Mouse (Mus musculus) MEL-GATA-1-ER (cell line): Measurements from ENCODE around the gene Spata25.

Source experiments
- DNase-seq: peaks from one replicate; pipeline ENCODE4 v3.0.0-alpha.2; 2012; ENCODE audit warnings: low read depth; ENCODE audit errors: extremely low read depth

The Spata25 gene

GRCm38 (mm10) chr2:164784869-164785420, 43.4 kb downstream of the Spata25 start:
- DNase-seq: no peak

GRCm38 (mm10) chr2:164783926-164784581, 44.3 kb downstream of the Spata25 start:
- DNase-seq: peak; percentile 57

GRCm38 (mm10) chr2:164781876-164782275, 46.5 kb downstream of the Spata25 start:
- no peak for DNase-seq

GRCm38 (mm10) chr2:164779481-164780086, 48.8 kb downstream of the Spata25 start, which contains the start of gene Tnnc2:
TSS of gene Tnnc2 (minus strand) at chr2:164779967.
- no peak for DNase-seq

- no peak for DNase-seq
These were observed 49.5 kb downstream of the Spata25 start for GRCm38 (mm10) chr2:164778809-164779208.

- no peak for DNase-seq
These were observed 50.4 kb downstream of the Spata25 start for GRCm38 (mm10) chr2:164778015-164778287.

GRCm38 (mm10) chr2:164777246-164778014, 50.9 kb downstream of the Spata25 start:
- DNase-seq: no peak

GRCm38 (mm10) chr2:164776801-164777200, 51.5 kb downstream of the Spata25 start:
- DNase-seq: no peak
